Mouse (Mus musculus) forebrain, embryonic 16.5 days (tissue): ENCODE measurements around the gene Hcar1. TPM values are rescaled to one million over a fixed set of nuclear protein-coding genes. Genes with fewer than 3 reads are reported as not detected.
A peak's percentile ranks its signal among the peaks of the same experiment; 100 is the strongest.

Source experiments
- ATAC-seq: fragments of 200-750 bp; cut with Nextera tagmentation; 2 replicates; pipeline ENCODE4 v1.8.0; 2017; ENCODE audit warnings: mild to moderate bottlenecking, moderate library complexity
- H3K27ac ChIP-seq: fragments of 300-500 bp; sonication (generic); 2 replicates; pipeline ENCODE4 v1.5.1; 2014; ENCODE audit warnings: low read length, control low read depth
- H3K27me3 ChIP-seq: fragments of 300-500 bp; sonication (generic); replicated peaks from 2 replicates; pipeline ENCODE4 v1.6.1; 2014; ENCODE audit warnings: low read length; ENCODE audit not compliant: control insufficient read depth, insufficient read depth
- H3K36me3 ChIP-seq: fragments of 300-500 bp; sonication (generic); 2 replicates; pipeline ENCODE4 v1.6.1; 2014; ENCODE audit not compliant: control insufficient read depth, insufficient read depth
- H3K4me1 ChIP-seq: fragments of 300-500 bp; sonication (generic); replicated peaks from 2 replicates; pipeline ENCODE4 v1.6.1; 2014; ENCODE audit warnings: low read length; ENCODE audit not compliant: control insufficient read depth, insufficient read depth
- H3K4me2 ChIP-seq: fragments of 300-500 bp; sonication (generic); 2 replicates; pipeline ENCODE4 v1.6.1; 2014; ENCODE audit warnings: mild to moderate bottlenecking, low read length, control low read depth
- H3K4me3 ChIP-seq: fragments of 300-500 bp; sonication (generic); replicated peaks from 2 replicates; pipeline ENCODE4 v1.5.1; 2014; ENCODE audit warnings: mild to moderate bottlenecking, low read length, control low read depth
- H3K9ac ChIP-seq: fragments of 300-500 bp; sonication (generic); replicated peaks from 2 replicates; pipeline ENCODE4 v1.6.1; 2014; ENCODE audit warnings: low read depth, low read length, control low read depth
- H3K9me3 ChIP-seq: fragments of 300-500 bp; sonication (generic); 2 replicates; pipeline ENCODE4 v1.6.1; 2016; ENCODE audit warnings: low read length; ENCODE audit not compliant: control insufficient read depth
- WGBS: fragments of 180-500 bp; shearing (Covaris S2); extraction: QIAGEN DNeasy Blood & Tissue Kit; methylation state at CpG from one replicate; pipeline ENCODE4 v1.1.7; 2014; 5-methylcytosine and 5-hydroxymethylcytosine counted together
- polyA plus RNA-seq: library from polyadenylated mRNA; unstranded; fragments of >200 nt; fragmentation: Nextera tagmentation; extraction: Ambion mirVana; gene quantifications from 2 replicates; pipeline ENCODE4 v1.2.1, GENCODE M21; 2015

Hcar1 gene
- 0.54 and 0.58 TPM in 2 replicates for polyA plus RNA-seq

GRCm38 (mm10) chr5:123879928-123880327 lies at the start of gene Hcar1:
Hcar1 (minus strand) TSS chr5:123880020.
- WGBS = 74% methylated on average over 12 of the region's 12 CpGs
- no peak within 1 kb of the TSS for H3K4me2 ChIP-seq

DNA sequence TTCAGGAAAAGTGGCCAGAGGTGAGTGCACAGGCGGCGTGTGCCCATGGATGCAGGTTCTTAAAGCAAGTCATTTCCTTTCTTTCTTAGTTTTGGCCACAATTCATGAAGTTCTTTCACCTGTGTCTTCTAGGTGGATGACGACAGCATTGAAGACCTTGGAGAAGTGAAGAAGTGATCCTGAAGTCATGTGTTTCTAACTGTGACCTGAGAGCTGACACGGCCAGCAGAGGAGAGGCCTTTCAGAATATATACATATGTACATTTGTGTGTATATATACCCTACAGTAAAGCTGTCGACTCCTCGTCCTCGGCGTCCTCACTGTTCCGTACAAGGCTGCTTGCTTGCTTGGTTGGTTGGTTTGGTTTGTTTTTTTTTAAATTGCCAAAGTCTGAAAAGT lies 47.3 kb upstream of the Hcar1 start, which contains the start of gene Gm43518:
Gene Gm43518, plus strand, starts transcription at position 301 of the 400 bp plus-strand sequence.
- Histone ChIP-seq H3K27ac (no peak within 1 kb of the TSS), H3K36me3 (peaks cover 42% of the 10 kb centered on the region), H3K4me1 (peaks cover 8% of the 10 kb centered on the region), H3K9ac (no peak within 1 kb of the TSS), H3K27me3 (no peaks in the 10 kb centered on the region), H3K9me3 (no peaks in the 10 kb centered on the region), H3K4me3 (no peak within 1 kb of the TSS), H3K4me2 (no peak within 1 kb of the TSS)
- WGBS = 95% methylated on average over 9 of the region's 9 CpGs
- ATAC-seq = no peak

More at GRCm38 (mm10) chr5:123879928-123880327, at the start of gene Hcar1:
- Histone ChIP-seq H3K27me3 (no peaks in the 10 kb centered on the region), H3K4me3 (no peak within 1 kb of the TSS), H3K9ac (no peak within 1 kb of the TSS), H3K36me3 (no peaks in the 10 kb centered on the region), H3K4me1 (no peaks in the 10 kb centered on the region), H3K9me3 (no peaks in the 10 kb centered on the region), H3K27ac (no peak within 1 kb of the TSS)
- no peak for ATAC-seq

DNA sequence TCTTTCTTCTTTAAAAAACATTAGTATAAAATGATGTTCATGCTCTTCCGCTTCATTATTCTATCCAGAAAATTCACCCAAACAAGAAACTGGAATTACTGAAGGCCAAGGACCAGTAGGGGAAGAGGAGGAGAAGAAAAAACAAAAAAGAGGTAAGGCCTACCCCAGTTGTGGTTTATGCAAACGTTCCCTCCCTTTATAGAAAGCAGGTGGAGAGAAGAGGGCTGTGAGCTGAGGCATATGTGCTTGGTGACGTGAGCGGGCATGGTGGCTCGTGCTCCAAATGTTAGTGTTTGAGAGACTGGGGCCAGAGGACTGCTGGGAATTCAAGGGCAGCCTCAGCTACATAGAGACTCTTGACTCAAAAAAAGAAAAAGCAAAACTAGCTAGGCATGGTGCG lies 42.3 kb upstream of the Hcar1 start:
- Histone ChIP-seq H3K4me3 (no peak overlapping the region), H3K9ac (no peak overlapping the region), H3K4me2 (no peak overlapping the region), H3K9me3 (no peaks in the 10 kb centered on the region), H3K27me3 (no peaks in the 10 kb centered on the region), H3K27ac (no peak overlapping the region), H3K4me1 (no peaks in the 10 kb centered on the region), H3K36me3 (peaks cover 39% of the 10 kb centered on the region)
- no peak for ATAC-seq
- 92% methylated on average over 6 of the region's 6 CpGs for WGBS

DNA sequence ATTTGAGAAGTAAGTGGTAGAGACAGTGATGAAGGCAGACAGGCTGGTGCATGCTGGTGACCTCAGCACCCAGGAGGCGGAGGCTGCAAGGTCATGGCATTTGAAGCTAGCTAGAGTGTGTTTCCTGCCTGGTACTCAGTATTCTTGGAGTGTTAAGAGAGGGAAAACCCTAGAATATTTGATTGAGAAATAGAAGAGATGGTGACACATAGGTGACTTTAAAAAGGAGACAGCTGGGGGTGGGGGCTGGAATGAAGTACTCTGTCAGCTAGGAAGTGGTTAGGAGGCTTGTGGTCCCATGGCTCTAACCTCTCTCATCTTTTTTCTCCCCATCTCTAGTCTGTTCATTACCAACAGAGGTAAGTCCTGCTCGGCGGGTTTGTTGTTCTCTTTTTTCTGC lies 35.0 kb upstream of the Hcar1 start:
- no peak overlapping the region for H3K27ac ChIP-seq
- H3K27me3 ChIP-seq = no peaks in the 10 kb centered on the region
- WGBS = 100% methylated on average over 3 of the region's 3 CpGs
- ATAC-seq = no peak
- H3K36me3 ChIP-seq = peaks cover 11% of the 10 kb centered on the region
- H3K4me1 ChIP-seq = no peaks in the 10 kb centered on the region
- H3K9me3 ChIP-seq = no peaks in the 10 kb centered on the region
- H3K9ac ChIP-seq = no peak overlapping the region
- H3K4me2 ChIP-seq = no peak overlapping the region
- H3K4me3 ChIP-seq = no peak overlapping the region

GRCm38 (mm10) chr5:123907631-123907977 lies 27.8 kb upstream of the Hcar1 start:
- Histone ChIP-seq H3K36me3 (no peaks in the 10 kb centered on the region; the same call in 1 of the 2 replicates), H3K27ac (peak overlapping the region; percentile 89), H3K4me1 (peaks cover 15% of the 10 kb centered on the region), H3K4me3 (peak overlapping the region; percentile 87), H3K27me3 (no peaks in the 10 kb centered on the region), H3K9me3 (no peaks in the 10 kb centered on the region), H3K9ac (peak overlapping the region; percentile 98), H3K4me2 (peak overlapping the region; percentile 95)
- no peak for ATAC-seq
- WGBS = 2% methylated on average over 10 of the region's 10 CpGs

DNA sequence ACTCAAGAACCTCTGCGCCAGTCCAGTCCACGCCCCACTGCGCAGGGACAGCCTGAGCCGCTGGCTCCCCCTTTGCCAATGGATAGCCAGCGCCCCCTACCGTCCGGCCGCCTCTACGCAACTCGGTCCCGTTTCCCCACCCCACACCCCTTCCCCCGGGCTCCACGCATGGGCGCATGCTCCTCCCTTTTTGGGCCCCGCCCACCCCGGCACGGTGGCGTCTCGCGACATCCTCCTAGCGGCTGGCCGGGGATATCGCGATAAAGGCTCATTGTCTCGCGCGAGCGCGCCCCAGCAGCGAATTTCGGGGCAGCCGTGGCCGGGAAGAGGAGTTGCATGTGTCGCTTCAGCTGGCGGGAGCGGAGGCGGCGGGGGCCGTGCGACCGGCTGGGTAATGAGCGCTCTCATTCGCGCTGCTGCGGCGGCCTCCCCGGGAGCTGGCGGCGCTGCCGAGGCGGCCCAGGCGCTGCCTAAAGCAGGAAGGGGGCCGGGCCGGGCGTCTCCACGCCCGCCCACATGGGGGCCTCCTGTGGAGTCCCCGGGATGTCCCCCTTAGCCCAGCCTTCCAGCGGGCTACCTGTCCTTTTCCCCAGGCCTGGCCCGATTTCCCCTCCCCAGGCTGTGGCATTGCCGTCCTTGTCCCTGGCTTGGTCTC lies 27.3 kb upstream of the Hcar1 start, which contains the start of gene Denr:
Gene Denr, plus strand, starts transcription at position 200 of the 655 bp plus-strand sequence.
- WGBS = under 1% methylated on average over 59 of the region's 61 CpGs
- Histone ChIP-seq H3K27ac (peak within 1 kb of the TSS; percentile 89), H3K9ac (peak within 1 kb of the TSS; percentile 98), H3K4me1 (peaks cover 15% of the 10 kb centered on the region), H3K36me3 (no peaks in the 10 kb centered on the region; the same call in 1 of the 2 replicates), H3K4me2 (peak within 1 kb of the TSS; percentile 95), H3K4me3 (peak within 1 kb of the TSS; percentile 87), H3K27me3 (no peaks in the 10 kb centered on the region), H3K9me3 (no peaks in the 10 kb centered on the region)
- peak; percentile 94 for ATAC-seq

DNA sequence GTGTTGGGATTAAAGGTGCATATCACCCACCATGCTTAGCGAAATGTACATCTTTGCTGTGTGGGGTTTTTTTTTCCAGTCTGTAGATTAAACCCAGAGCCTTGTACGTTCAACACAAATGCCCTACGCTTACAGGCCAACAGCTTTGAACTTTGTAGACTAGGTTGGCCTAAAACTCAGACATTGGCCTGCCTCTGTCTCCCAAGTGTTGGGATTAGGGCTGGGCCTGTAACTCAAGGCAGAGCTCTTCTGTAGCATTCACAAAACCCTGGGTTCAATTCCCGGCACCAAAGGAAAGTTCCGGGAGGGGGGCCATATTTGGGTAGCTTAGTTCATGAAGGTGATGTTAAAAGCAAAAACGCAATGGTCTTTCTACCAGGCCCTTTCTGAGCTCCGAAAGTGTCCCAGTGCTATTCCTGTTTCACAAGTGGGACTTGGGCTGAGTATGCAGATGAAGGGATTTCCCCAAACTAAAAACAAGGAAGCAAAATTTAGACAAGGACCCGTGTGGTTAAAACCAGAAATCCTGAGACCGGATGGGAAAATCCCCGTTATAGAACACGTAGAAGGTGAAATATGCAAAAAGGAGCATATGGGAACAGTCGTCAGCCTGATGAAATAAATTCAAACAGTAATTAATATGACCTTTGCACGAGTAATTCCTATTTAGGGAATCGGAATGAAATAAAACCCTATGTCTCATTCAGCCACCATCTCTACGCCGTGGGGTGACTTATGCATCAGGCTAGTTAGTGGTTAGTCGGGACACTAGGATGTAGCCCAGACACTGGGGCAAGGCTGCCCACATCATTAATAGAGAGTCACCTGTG lies 26.5 kb upstream of the Hcar1 start:
- peak overlapping the region; percentile 54 for H3K4me2 ChIP-seq
- no peak overlapping the region; the same call in 1 of the 2 replicates for H3K27ac ChIP-seq
- peak overlapping the region; percentile 50 for H3K9ac ChIP-seq
- no peaks in the 10 kb centered on the region for H3K27me3 ChIP-seq
- 68% methylated on average over 17 of the region's 17 CpGs for WGBS
- peaks cover 15% of the 10 kb centered on the region for H3K4me1 ChIP-seq
- no peak for ATAC-seq
- H3K9me3 ChIP-seq = no peaks in the 10 kb centered on the region
- H3K4me3 ChIP-seq = peak overlapping the region; percentile 87
- H3K36me3 ChIP-seq = no peaks in the 10 kb centered on the region; the same call in 1 of the 2 replicates

- no peaks in the 10 kb centered on the region for H3K9me3 ChIP-seq
- no peak overlapping the region for H3K4me3 ChIP-seq
- no peaks in the 10 kb centered on the region for H3K27me3 ChIP-seq
- no peak overlapping the region for H3K4me2 ChIP-seq
- H3K27ac ChIP-seq = no peak overlapping the region
- peaks cover 15% of the 10 kb centered on the region for H3K4me1 ChIP-seq
- H3K36me3 ChIP-seq = no peaks in the 10 kb centered on the region
- WGBS = 71% methylated on average over 11 of the region's 11 CpGs
- ATAC-seq = no peak
- no peak overlapping the region for H3K9ac ChIP-seq
These were observed 24.3 kb upstream of the Hcar1 start for GRCm38 (mm10) chr5:123904059-123904672.

DNA sequence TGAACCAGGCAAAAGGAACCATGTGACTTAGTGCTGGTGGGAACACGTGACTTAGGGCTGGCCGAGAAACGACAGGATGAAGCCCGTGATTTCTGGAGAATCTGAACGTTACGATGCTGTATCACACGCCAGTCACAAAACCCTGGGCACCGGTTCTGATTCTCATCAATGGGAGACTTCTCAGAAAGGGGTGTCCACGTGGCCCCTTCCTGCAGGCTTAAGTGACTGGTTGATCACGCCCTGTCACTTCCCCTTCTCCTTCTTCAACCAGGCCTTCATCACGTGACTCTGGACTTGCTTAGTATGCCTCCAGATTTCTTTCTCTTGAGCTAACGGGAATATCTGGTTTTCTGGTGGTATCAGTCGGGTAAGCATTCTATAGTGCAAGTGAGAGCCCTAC lies 17.5 kb upstream of the Hcar1 start:
- H3K27me3 ChIP-seq = no peaks in the 10 kb centered on the region
- H3K9ac ChIP-seq = no peak overlapping the region
- no peaks in the 10 kb centered on the region for H3K9me3 ChIP-seq
- H3K4me1 ChIP-seq = no peaks in the 10 kb centered on the region
- no peak for ATAC-seq
- H3K4me3 ChIP-seq = no peak overlapping the region
- no peak overlapping the region for H3K27ac ChIP-seq
- H3K36me3 ChIP-seq = no peaks in the 10 kb centered on the region
- H3K4me2 ChIP-seq = no peak overlapping the region
- WGBS = 80% methylated on average over 13 of the region's 13 CpGs
